Mouse (Mus musculus): ENCODE results near the gene Gm853. TPM values are rescaled to one million over a fixed set of nuclear protein-coding genes. Genes with fewer than 3 reads are reported as not detected.

Gm853 gene
- polyA plus RNA-seq, 1 experiment = not detected

GRCm38 (mm10) chr4:130174335-130175031, 47.7 kb downstream of the Gm853 start:
- H3K27ac ChIP-seq (ENCODE audit: insufficient read depth, low read depth, low read length) = no peak overlapping the region
- 7% methylated on average over 25 of the region's 25 CpGs for WGBS
- no peak for TF ChIP-seq CTCF (IDR thresholded peaks at IDR 0.05; ENCODE audit: insufficient read depth, low read depth, low read length)
- no peak for TF ChIP-seq POLR2A (IDR thresholded peaks at IDR 0.05; ENCODE audit: insufficient read depth, low read depth, low read length)
- peak overlapping the region; percentile 11 for H3K4me3 ChIP-seq (ENCODE audit: insufficient read depth, low read depth, low read length)
- peaks cover 9% of the 10 kb centered on the region for H3K4me1 ChIP-seq (ENCODE audit: control insufficient read depth, insufficient read depth, low read length)

GRCm38 (mm10) chr4:130173911-130174311, 48.3 kb downstream of the Gm853 start:
- Histone ChIP-seq H3K4me1 (ENCODE audit: control insufficient read depth, insufficient read depth, low read length) (peaks cover 10% of the 10 kb centered on the region), H3K27ac (ENCODE audit: insufficient read depth, low read depth, low read length) (no peak overlapping the region), H3K4me3 (ENCODE audit: insufficient read depth, low read depth, low read length) (no peak overlapping the region)
- 51% methylated on average over 19 of the region's 19 CpGs for WGBS
- TF ChIP-seq POLR2A (IDR thresholded peaks at IDR 0.05; ENCODE audit: insufficient read depth, low read depth, low read length) = no peak
- TF ChIP-seq CTCF (IDR thresholded peaks at IDR 0.05; ENCODE audit: insufficient read depth, low read depth, low read length) = no peak

GRCm38 (mm10) chr4:130173060-130173822, 49.0 kb downstream of the Gm853 start:
- no peak overlapping the region for H3K27ac ChIP-seq (ENCODE audit: insufficient read depth, low read depth, low read length)
- 73% methylated on average over 11 of the region's 11 CpGs for WGBS
- TF ChIP-seq CTCF (IDR thresholded peaks at IDR 0.05; ENCODE audit: insufficient read depth, low read depth, low read length) (no peak), POLR2A (IDR thresholded peaks at IDR 0.05; ENCODE audit: insufficient read depth, low read depth, low read length) (no peak)
- H3K4me3 ChIP-seq (ENCODE audit: insufficient read depth, low read depth, low read length) = no peak overlapping the region
- peaks cover 17% of the 10 kb centered on the region for H3K4me1 ChIP-seq (ENCODE audit: control insufficient read depth, insufficient read depth, low read length)

GRCm38 (mm10) chr4:130171951-130172765, 50.0 kb downstream of the Gm853 start:
- 80% methylated on average over 11 of the region's 11 CpGs for WGBS
- H3K27ac ChIP-seq (ENCODE audit: insufficient read depth, low read depth, low read length) = no peak overlapping the region
- TF ChIP-seq CTCF (IDR thresholded peaks at IDR 0.05; ENCODE audit: insufficient read depth, low read depth, low read length) (no peak), POLR2A (IDR thresholded peaks at IDR 0.05; ENCODE audit: insufficient read depth, low read depth, low read length) (no peak)
- peaks cover 24% of the 10 kb centered on the region for H3K4me1 ChIP-seq (ENCODE audit: control insufficient read depth, insufficient read depth, low read length)
- H3K4me3 ChIP-seq (ENCODE audit: insufficient read depth, low read depth, low read length) = no peak overlapping the region

GRCm38 (mm10) chr4:130170362-130170761, 51.8 kb downstream of the Gm853 start:
- Histone ChIP-seq H3K4me3 (ENCODE audit: insufficient read depth, low read depth, low read length) (no peak overlapping the region), H3K4me1 (ENCODE audit: control insufficient read depth, insufficient read depth, low read length) (peaks cover 29% of the 10 kb centered on the region), H3K27ac (ENCODE audit: insufficient read depth, low read depth, low read length) (no peak overlapping the region)
- TF ChIP-seq POLR2A (IDR thresholded peaks at IDR 0.05; ENCODE audit: insufficient read depth, low read depth, low read length) (no peak), CTCF (IDR thresholded peaks at IDR 0.05; ENCODE audit: insufficient read depth, low read depth, low read length) (no peak)
- WGBS = 92% methylated on average over 4 of the region's 4 CpGs

GRCm38 (mm10) chr4:130169411-130169971, 52.7 kb downstream of the Gm853 start:
- TF ChIP-seq POLR2A (IDR thresholded peaks at IDR 0.05; ENCODE audit: insufficient read depth, low read depth, low read length) (no peak), CTCF (IDR thresholded peaks at IDR 0.05; ENCODE audit: insufficient read depth, low read depth, low read length) (no peak)
- H3K4me1 ChIP-seq (ENCODE audit: control insufficient read depth, insufficient read depth, low read length) = peaks cover 21% of the 10 kb centered on the region
- H3K4me3 ChIP-seq (ENCODE audit: insufficient read depth, low read depth, low read length) = no peak overlapping the region
- no peak overlapping the region for H3K27ac ChIP-seq (ENCODE audit: insufficient read depth, low read depth, low read length)
- WGBS = 91% methylated on average over 16 of the region's 16 CpGs

GRCm38 (mm10) chr4:130168280-130169183, 53.7 kb downstream of the Gm853 start:
- Histone ChIP-seq H3K27ac (ENCODE audit: insufficient read depth, low read depth, low read length) (no peak overlapping the region), H3K4me1 (ENCODE audit: control insufficient read depth, insufficient read depth, low read length) (peaks cover 20% of the 10 kb centered on the region), H3K4me3 (ENCODE audit: insufficient read depth, low read depth, low read length) (no peak overlapping the region)
- TF ChIP-seq POLR2A (IDR thresholded peaks at IDR 0.05; ENCODE audit: insufficient read depth, low read depth, low read length) (no peak), CTCF (IDR thresholded peaks at IDR 0.05; ENCODE audit: insufficient read depth, low read depth, low read length) (no peak)
- WGBS = 44% methylated on average over 16 of the region's 16 CpGs

GRCm38 (mm10) chr4:130167814-130168213, 54.4 kb downstream of the Gm853 start:
- 39% methylated on average over 9 of the region's 9 CpGs for WGBS
- TF ChIP-seq CTCF (IDR thresholded peaks at IDR 0.05; ENCODE audit: insufficient read depth, low read depth, low read length) = no peak
- no peak for TF ChIP-seq POLR2A (IDR thresholded peaks at IDR 0.05; ENCODE audit: insufficient read depth, low read depth, low read length)
- peaks cover 25% of the 10 kb centered on the region for H3K4me1 ChIP-seq (ENCODE audit: control insufficient read depth, insufficient read depth, low read length)
- no peak overlapping the region for H3K27ac ChIP-seq (ENCODE audit: insufficient read depth, low read depth, low read length)
- no peak overlapping the region for H3K4me3 ChIP-seq (ENCODE audit: insufficient read depth, low read depth, low read length)
